Mouse (Mus musculus) ES-Bruce4 (cell line): Measurements from ENCODE around the gene Gm3402.

ENCODE experiments used
- CTCF ChIP-seq: IDR thresholded peaks from one replicate; pipeline ENCODE4 v1.8.1; 2011; ENCODE audit warnings: low read depth, low read length
- POLR2A ChIP-seq: IDR thresholded peaks from one replicate; pipeline ENCODE4 v1.8.1; 2011; ENCODE audit warnings: low read length; ENCODE audit not compliant: insufficient read depth

DNA sequence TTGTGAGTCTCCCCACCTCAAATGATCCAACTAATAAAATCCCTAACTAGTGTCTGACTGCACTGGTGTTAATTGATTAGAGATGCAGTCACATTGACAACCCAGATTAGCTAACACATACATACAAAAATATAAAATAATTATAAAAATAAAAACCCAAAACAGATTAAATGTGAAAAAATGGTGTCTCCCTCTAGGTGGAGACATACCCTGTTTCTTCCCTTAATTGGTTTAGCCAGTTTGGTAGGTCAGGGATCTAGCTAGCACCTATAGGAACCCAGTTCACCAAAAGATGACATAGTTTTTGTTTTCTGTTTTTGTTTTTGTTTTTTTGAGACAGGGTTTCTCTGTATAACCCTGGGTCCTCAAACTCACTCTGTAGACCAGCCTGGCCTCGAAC, 50.3 kb downstream of the Gm3402 start:
- TF ChIP-seq POLR2A = no peak
- TF ChIP-seq CTCF = no peak
